Mouse (Mus musculus) heart, embryonic 14.5 days (tissue): Measurements from ENCODE around the gene Cela1. TPM values are rescaled to one million over a fixed set of nuclear protein-coding genes. Genes with fewer than 3 reads are reported as not detected.

ENCODE experiments used
- ATAC-seq: fragments of 200-750 bp; cut with Nextera tagmentation; 2 replicates; pipeline ENCODE4 v1.8.0; 2017; ENCODE audit warnings: low read depth, moderate TSS enrichment; ENCODE audit not compliant: insufficient number of reproducible peaks, insufficient read depth, low FRiP score
- H3K27ac ChIP-seq, 2 experiments: fragments of 200-500 bp in 1 of 2; fragments of 300-500 bp in 1 of 2; sonication (generic) in 1 of 2; replicated peaks in 1 of 2; 2 replicates each; pipeline ENCODE4 v1.5.1; 2012 to 2014; ENCODE audit warnings: low read depth in 2 of 2, low read length in 2 of 2, control low read depth in 1 of 2, mild to moderate bottlenecking in 1 of 2, mixed read lengths in 1 of 2; ENCODE audit not compliant: control insufficient read depth in 1 of 2, insufficient read depth in 1 of 2
- H3K27me3 ChIP-seq: fragments of 300-500 bp; sonication (generic); 2 replicates; pipeline ENCODE4 v1.6.1; 2014; ENCODE audit warnings: mild to moderate bottlenecking, low read length, control low read depth; ENCODE audit not compliant: control insufficient read depth, insufficient read depth
- H3K36me3 ChIP-seq: fragments of 300-500 bp; sonication (generic); 2 replicates; pipeline ENCODE4 v1.6.1; 2014; ENCODE audit warnings: mild to moderate bottlenecking, control low read depth, low read length, mixed read lengths; ENCODE audit not compliant: control insufficient read depth, insufficient read depth
- H3K4me1 ChIP-seq, 2 experiments: fragments of 200-500 bp in 1 of 2; fragments of 300-500 bp in 1 of 2; sonication (generic) in 1 of 2; 2 replicates each; pipeline ENCODE4 v1.6.1; 2012 to 2014; ENCODE audit warnings: low read length in 2 of 2, control low read depth in 1 of 2, mixed read lengths in 1 of 2; ENCODE audit not compliant: control insufficient read depth in 2 of 2, insufficient read depth in 2 of 2
- H3K4me2 ChIP-seq: fragments of 300-500 bp; sonication (generic); 2 replicates; pipeline ENCODE4 v1.6.1; 2014; ENCODE audit warnings: mild to moderate bottlenecking, low read length
- H3K4me3 ChIP-seq, 2 experiments: fragments of 200-500 bp in 1 of 2; fragments of 300-500 bp in 1 of 2; sonication (generic) in 1 of 2; 2 replicates each; pipeline ENCODE4 v1.5.1; 2012 to 2014; ENCODE audit warnings: low read length in 2 of 2, mild to moderate bottlenecking in 2 of 2, control low read depth in 1 of 2, low read depth in 1 of 2, moderate library complexity in 1 of 2; ENCODE audit not compliant: control insufficient read depth in 1 of 2, insufficient read depth in 1 of 2
- H3K9ac ChIP-seq: fragments of 300-500 bp; sonication (generic); 2 replicates; pipeline ENCODE4 v1.6.1; 2014; ENCODE audit warnings: mild to moderate bottlenecking, low read length
- H3K9me3 ChIP-seq: fragments of 300-500 bp; sonication (generic); 2 replicates; pipeline ENCODE4 v1.6.1; 2016; ENCODE audit warnings: low read length, control low read depth; ENCODE audit not compliant: control insufficient read depth
- WGBS: fragments of 180-500 bp; shearing (Covaris S2); extraction: QIAGEN DNeasy Blood & Tissue Kit; methylation state at CpG from one replicate; pipeline ENCODE4 v1.1.7; 2014; 5-methylcytosine and 5-hydroxymethylcytosine counted together
- polyA plus RNA-seq: library from polyadenylated mRNA; unstranded; fragments of >200 nt; fragmentation: Nextera tagmentation; extraction: Ambion mirVana; gene quantifications from 2 replicates; pipeline ENCODE4 v1.2.1, GENCODE M21; 2014

Cela1 gene
- polyA plus RNA-seq, 1 experiment from 2014 or later, result 1.1 TPM

- no peaks in the 10 kb centered on the region for H3K36me3 ChIP-seq
- WGBS, result 73% methylated on average over 11 of the region's 11 CpGs
- peaks cover 7% of the 10 kb centered on the region; the same call in 1 of the 2 replicates for H3K27me3 ChIP-seq
- no peak overlapping the region for H3K4me2 ChIP-seq
- H3K4me3 ChIP-seq, result no peak overlapping the region
- H3K9ac ChIP-seq, result no peak overlapping the region
- no peak for ATAC-seq
- H3K9me3 ChIP-seq, result no peaks in the 10 kb centered on the region
- peaks cover 0 to 2% of the 10 kb centered on the region in 2 experiments; a peak in 1 of 4 replicates for H3K4me1 ChIP-seq
- no peak overlapping the region for H3K27ac ChIP-seq
These were observed 30.9 kb upstream of the Cela1 start for GRCm38 (mm10) chr15:100718572-100718971.

GRCm38 (mm10) chr15:100717933-100718332 is 30.2 kb upstream of the Cela1 start:
- Histone ChIP-seq H3K9me3 (no peaks in the 10 kb centered on the region), H3K4me1 (no peaks in the 10 kb centered on the region; a peak in 1 of 4 replicates), H3K4me3 (no peak overlapping the region), H3K4me2 (no peak overlapping the region), H3K27ac (no peak overlapping the region), H3K36me3 (no peaks in the 10 kb centered on the region), H3K9ac (no peak overlapping the region), H3K27me3 (peaks cover 7% of the 10 kb centered on the region; the same call in 1 of the 2 replicates)
- no peak for ATAC-seq
- 71% methylated on average over 6 of the region's 6 CpGs for WGBS

GRCm38 (mm10) chr15:100715399-100715993 is 27.8 kb upstream of the Cela1 start:
- H3K36me3 ChIP-seq, result no peaks in the 10 kb centered on the region
- no peak overlapping the region for H3K4me2 ChIP-seq
- no peak for ATAC-seq
- no peak overlapping the region for H3K4me3 ChIP-seq
- no peaks in the 10 kb centered on the region for H3K9me3 ChIP-seq
- H3K4me1 ChIP-seq, result no peaks in the 10 kb centered on the region
- H3K27ac ChIP-seq, result no peak overlapping the region
- 65% methylated on average over 9 of the region's 9 CpGs for WGBS
- no peaks in the 10 kb centered on the region for H3K27me3 ChIP-seq
- no peak overlapping the region for H3K9ac ChIP-seq

GRCm38 (mm10) chr15:100714470-100714869 is 26.7 kb upstream of the Cela1 start:
- no peaks in the 10 kb centered on the region for H3K4me1 ChIP-seq
- H3K27me3 ChIP-seq, result no peaks in the 10 kb centered on the region
- H3K4me3 ChIP-seq, result no peak overlapping the region
- no peak for ATAC-seq
- H3K9me3 ChIP-seq, result no peaks in the 10 kb centered on the region
- no peaks in the 10 kb centered on the region for H3K36me3 ChIP-seq
- H3K27ac ChIP-seq, result no peak overlapping the region
- WGBS, result 82% methylated on average over 8 of the region's 8 CpGs
- no peak overlapping the region for H3K4me2 ChIP-seq
- H3K9ac ChIP-seq, result no peak overlapping the region

- no peak for ATAC-seq
These were observed 23.1 kb upstream of the Cela1 start for GRCm38 (mm10) chr15:100710838-100711237.

GRCm38 (mm10) chr15:100708433-100709078 is 20.8 kb upstream of the Cela1 start:
- Histone ChIP-seq H3K9me3 (no peaks in the 10 kb centered on the region), H3K4me1 (peaks cover 3 to 5% of the 10 kb centered on the region in 2 experiments; a peak in 3 of 4 replicates), H3K4me2 (no peak overlapping the region), H3K9ac (no peak overlapping the region), H3K27me3 (peaks cover 18% of the 10 kb centered on the region), H3K4me3 (no peak overlapping the region), H3K27ac (no peak overlapping the region), H3K36me3 (no peaks in the 10 kb centered on the region)
- 67% methylated on average over 8 of the region's 8 CpGs for WGBS
- no peak for ATAC-seq

More at GRCm38 (mm10) chr15:100710838-100711237, 23.1 kb upstream of the Cela1 start:
- no peak overlapping the region for H3K4me3 ChIP-seq
- H3K9ac ChIP-seq, result no peak overlapping the region
- H3K36me3 ChIP-seq, result no peaks in the 10 kb centered on the region
- H3K4me1 ChIP-seq, result no peaks in the 10 kb centered on the region; a peak in 1 of 4 replicates
- H3K27ac ChIP-seq, result no peak overlapping the region
- no peaks in the 10 kb centered on the region for H3K27me3 ChIP-seq
- no peaks in the 10 kb centered on the region for H3K9me3 ChIP-seq
- WGBS, result 68% methylated on average over 6 of the region's 6 CpGs
- no peak overlapping the region for H3K4me2 ChIP-seq

- H3K4me3 ChIP-seq, result no peak overlapping the region
- peaks cover 29% of the 10 kb centered on the region for H3K27me3 ChIP-seq
- H3K27ac ChIP-seq, result no peak overlapping the region
- H3K4me1 ChIP-seq, result peaks cover 3 to 5% of the 10 kb centered on the region in 2 experiments; a peak in 3 of 4 replicates
- no peak overlapping the region for H3K9ac ChIP-seq
- ATAC-seq, result no peak
- H3K4me2 ChIP-seq, result no peak overlapping the region
- H3K9me3 ChIP-seq, result no peaks in the 10 kb centered on the region
- WGBS, result 43% methylated on average over 8 of the region's 8 CpGs
- H3K36me3 ChIP-seq, result no peaks in the 10 kb centered on the region
These were observed 18.5 kb upstream of the Cela1 start for GRCm38 (mm10) chr15:100706226-100706625.
